19 mouse cellular contexts compared by ENCODE assay signal in the genomic region with DNA sequence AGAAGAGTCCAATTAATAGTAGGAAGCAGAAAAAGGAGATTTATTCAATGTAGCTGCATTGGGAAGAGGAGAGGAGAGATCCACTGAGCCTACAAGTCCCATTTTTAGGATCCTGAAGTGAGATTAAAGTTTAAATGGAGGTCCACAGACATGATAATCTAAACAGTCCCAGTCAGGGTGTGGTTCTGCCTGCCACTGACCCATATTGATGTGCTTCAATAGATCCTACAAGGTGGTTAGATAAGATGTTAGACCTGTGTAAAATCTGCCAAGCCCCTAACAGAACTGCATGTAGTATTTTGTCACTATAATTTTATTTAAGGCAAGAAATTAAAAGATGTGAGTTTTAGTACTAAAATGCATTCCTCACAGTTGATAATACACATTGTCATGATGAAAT. TPM values are rescaled to one million over a fixed set of nuclear protein-coding genes. Genes with fewer than 3 reads are reported as not detected.
DNase-seq lines count a peak whose midpoint lies in the region; ATAC-seq lines count a peak whose summit lies in the region.
"Had no signal": no experiment of that assay in that cellular context is flagged by ENCODE, and none has a peak within 500 bp of the region (broad histone marks: within the 10 kb centered on the region; RNA-seq: fewer than 3 reads in every experiment).

No protein-coding gene starts in this region.

- no peak overlapping the region for H3K4me3 ChIP-seq in liver, embryonic 12.5 days
- H3K4me3 ChIP-seq in liver, embryonic 16.5 days (ENCODE audit: low read depth, low read length) = no peak overlapping the region
- H3K4me3 ChIP-seq in intestine, embryonic 15.5 days (replicated peaks) = no peak overlapping the region
- H3K4me3 ChIP-seq: embryonic facial prominence, embryonic 13.5 days; forebrain, embryonic 13.5 days; gastrocnemius, adult 2 months; heart, embryonic 12.5 days; hindbrain, embryonic 10.5 days had no signal

- H3K36me3 ChIP-seq in liver, embryonic 12.5 days = no peaks in the 10 kb centered on the region
- H3K36me3 ChIP-seq in liver, embryonic 16.5 days (ENCODE audit: control insufficient read depth, insufficient read depth) = no peaks in the 10 kb centered on the region
- H3K36me3 ChIP-seq in intestine, embryonic 15.5 days = no peaks in the 10 kb centered on the region
- H3K36me3 ChIP-seq: embryonic facial prominence, embryonic 13.5 days; heart, embryonic 12.5 days; hindbrain, embryonic 10.5 days had no signal

- no peaks in the 10 kb centered on the region for H3K9me3 ChIP-seq in liver, embryonic 12.5 days (replicated peaks)
- H3K9me3 ChIP-seq in liver, embryonic 16.5 days (replicated peaks; ENCODE audit: control insufficient read depth, low read length) = no peaks in the 10 kb centered on the region
- no peaks in the 10 kb centered on the region for H3K9me3 ChIP-seq in intestine, embryonic 15.5 days
- H3K9me3 ChIP-seq: embryonic facial prominence, embryonic 13.5 days; forebrain, embryonic 13.5 days; heart, embryonic 12.5 days; hindbrain, embryonic 10.5 days had no signal

- ATAC-seq in liver, embryonic 12.5 days = peak; percentile 86
- peak; percentile 77 for ATAC-seq in liver, embryonic 16.5 days (ENCODE audit: low read depth)
- ATAC-seq in intestine, embryonic 15.5 days = no peak
- ATAC-seq: activated CD4-positive, CD25-positive, alpha-beta regulatory T cell, adult 4 months; forebrain, embryonic 13.5 days; Patski had no signal

- peaks cover 60% of the 10 kb centered on the region for H3K4me1 ChIP-seq in liver, embryonic 12.5 days
- H3K4me1 ChIP-seq in liver, embryonic 16.5 days (ENCODE audit: control insufficient read depth, low read depth, low read length) = peaks cover 21% of the 10 kb centered on the region
- H3K4me1 ChIP-seq in intestine, embryonic 15.5 days (replicated peaks) = peaks cover 17% of the 10 kb centered on the region

- H3K27me3 ChIP-seq in liver, embryonic 12.5 days (replicated peaks) = no peaks in the 10 kb centered on the region
- no peaks in the 10 kb centered on the region for H3K27me3 ChIP-seq in liver, embryonic 16.5 days (ENCODE audit: control insufficient read depth, insufficient read depth, low read depth, low read length)
- H3K27me3 ChIP-seq in intestine, embryonic 15.5 days (replicated peaks) = no peaks in the 10 kb centered on the region
- H3K27me3 ChIP-seq: embryonic facial prominence, embryonic 13.5 days; heart, embryonic 12.5 days; Patski had no signal

- no peak overlapping the region for H3K27ac ChIP-seq in liver, embryonic 12.5 days
- H3K27ac ChIP-seq in liver, embryonic 16.5 days (ENCODE audit: low read length) = no peak overlapping the region
- H3K27ac ChIP-seq in intestine, embryonic 15.5 days = no peak overlapping the region
- H3K27ac ChIP-seq: embryonic facial prominence, embryonic 13.5 days; forebrain, embryonic 13.5 days; gastrocnemius, adult 2 months; hindbrain, embryonic 10.5 days had no signal

- H3K9ac ChIP-seq in liver, embryonic 12.5 days = no peak overlapping the region
- H3K9ac ChIP-seq in liver, embryonic 16.5 days (ENCODE audit: low read depth, low read length) = no peak overlapping the region
- H3K9ac ChIP-seq in intestine, embryonic 15.5 days = no peak overlapping the region
- H3K9ac ChIP-seq: embryonic facial prominence, embryonic 13.5 days; forebrain, embryonic 13.5 days; heart, embryonic 12.5 days had no signal

- peak; percentile 55 for DNase-seq in retina, embryonic 14.5 days (ENCODE audit: low spot score)
- no peak for DNase-seq in retina, postnatal 1 day
- DNase-seq in ovary, postnatal 10 days (ENCODE audit: low spot score) = no peak
- DNase-seq in layer of hippocampus, postnatal 10 days (ENCODE audit: low spot score in 2 of 2) = no peak
- DNase-seq: adrenal gland, postnatal 14 days; cerebellum, adult 18-20 months; cerebellum, adult 9-11 months; cerebellum, postnatal 36 days; gastrocnemius, adult 2 months; gastrocnemius, postnatal 25 days had no signal

- peak overlapping the region; percentile 31 for H3K4me2 ChIP-seq in liver, embryonic 12.5 days
- no peak overlapping the region for H3K4me2 ChIP-seq in liver, embryonic 16.5 days (ENCODE audit: low read depth, low read length)
- no peak overlapping the region for H3K4me2 ChIP-seq in intestine, embryonic 15.5 days (replicated peaks)
- H3K4me2 ChIP-seq: forebrain, embryonic 13.5 days; heart, embryonic 12.5 days had no signal

RNA-seq across cellular contexts. Expression of gene Ccdc34, which starts 24.2 kb away (rescaled TPM):
- polyA plus RNA-seq in liver, embryonic 12.5 days (2016; fragmentation: Nextera tagmentation; extraction: Ambion mirVana) = 26.8 and 28.3 TPM in 2 replicates
- polyA plus RNA-seq in liver, embryonic 16.5 days (2015; fragmentation: Nextera tagmentation; extraction: Ambion mirVana) = 18.1 and 18.6 TPM in 2 replicates
- 45.8 and 51.1 TPM in 2 replicates for polyA plus RNA-seq in intestine, embryonic 15.5 days (2015; fragmentation: Nextera tagmentation; extraction: Ambion mirVana)
- total RNA-seq in layer of hippocampus, postnatal 10 days (2021) = 10 to 100 TPM; 24.3 to 25.5 TPM
